Mouse (Mus musculus): ENCODE results near the gene Gucy2d.

GRCm38 (mm10) chr7:98430785-98431184, 9.4 kb upstream of the Gucy2d start:
- TF ChIP-seq CTCF (IDR thresholded peaks at IDR 0.05; ENCODE audit: borderline replicate concordance, extremely low read depth, insufficient read depth, insufficient read length) = peak; percentile 78; the same call in 1 of the 2 replicates
- TF ChIP-seq POLR2A (IDR thresholded peaks at IDR 0.05; ENCODE audit: borderline replicate concordance, extremely low read depth, insufficient read depth, insufficient read length, poor library complexity, severe bottlenecking) = no peak

All from brain, embryonic 14.5 days (tissue).